Mouse (Mus musculus) gastrocnemius, adult 18-20 months (tissue): ENCODE measurements around the gene Papln. TPM values are rescaled to one million over a fixed set of nuclear protein-coding genes. Genes with fewer than 3 reads are reported as not detected.

Experiments
- DNase-seq: peaks from one replicate; pipeline ENCODE4 v3.0.0; 2021; ENCODE audit warnings: low spot score
- total RNA-seq, 2 experiments: library from RNA; stranded (reverse); gene quantifications; 2 replicates each; pipeline ENCODE4 v1.2.3; 2021

The Papln gene
- total RNA-seq, 2 experiments from 2014 or later: 0.57 to 0.83 TPM

GRCm38 (mm10) chr12:83816616-83817015 lies 53.2 kb downstream of the Papln start:
- no peak for DNase-seq

DNA sequence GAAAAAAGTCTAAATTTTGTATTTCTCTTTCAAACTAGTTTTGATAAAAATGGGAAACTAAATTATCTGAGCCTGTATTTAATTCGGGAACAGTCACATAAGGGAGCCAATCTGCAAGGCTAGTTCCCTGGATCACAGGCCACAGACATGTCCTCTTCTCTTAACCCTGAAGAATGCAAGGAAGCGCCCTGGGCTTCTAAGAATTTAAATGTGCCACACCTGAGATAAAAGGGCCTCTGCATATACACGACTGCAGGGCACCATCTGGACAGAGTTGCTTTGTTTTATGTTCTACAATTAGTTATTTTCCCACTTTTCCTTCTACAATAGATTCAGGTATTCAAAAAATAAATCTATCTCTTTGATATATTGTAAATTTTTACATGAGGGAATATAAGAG lies 67.0 kb downstream of the Papln start:
- no peak for DNase-seq

- no peak for DNase-seq
Measured at GRCm38 (mm10) chr12:83833979-83834378, 70.5 kb downstream of the Papln start.

DNA sequence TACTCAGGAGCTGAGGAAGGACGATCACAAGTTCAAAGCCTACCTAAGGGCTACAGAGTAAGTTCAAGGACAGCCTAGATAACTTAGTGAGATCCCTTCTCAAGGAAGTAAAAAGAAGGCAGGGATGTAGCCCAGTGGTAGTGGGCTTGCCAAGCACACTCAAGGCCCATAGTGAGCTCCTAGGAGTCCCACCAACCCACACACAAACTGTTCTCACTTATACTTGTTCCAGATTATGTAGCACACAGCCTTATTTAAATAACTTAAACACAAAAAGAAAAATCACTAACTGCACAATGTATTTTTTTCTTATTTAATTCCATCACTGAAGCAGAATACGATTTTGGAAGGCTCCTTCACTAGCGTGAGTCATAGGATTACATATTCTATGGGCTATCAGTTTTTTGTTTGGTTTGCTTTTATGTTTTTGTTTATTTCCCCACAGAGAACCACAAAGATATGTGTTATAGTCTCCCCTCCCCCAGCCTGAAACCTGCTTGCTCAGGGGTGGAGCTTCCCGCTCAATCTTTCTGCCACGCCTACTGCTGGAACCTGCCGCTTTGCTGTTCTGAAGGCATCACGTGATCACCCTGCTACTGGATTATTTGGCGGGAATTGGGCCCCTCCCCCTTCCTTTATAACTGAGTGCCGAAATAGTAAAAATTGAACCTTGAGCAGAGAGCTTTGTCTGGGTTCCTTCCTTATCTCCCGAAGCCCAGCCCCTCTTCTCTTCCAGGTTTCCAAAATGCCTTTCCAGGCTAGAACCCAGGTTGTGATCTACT lies 78.2 kb downstream of the Papln start:
- DNase-seq: no peak

Other genes starting within 250 kb of the Papln start
- 10 to 100 TPM; 19.6 to 21.2 TPM for gene Dcaf4, start 243.2 kb upstream of the Papln start, total RNA-seq
- 10 to 100 TPM; 20.0 to 23.8 TPM for gene Zfyve1, start 166.4 kb upstream of the Papln start, total RNA-seq
- gene Rbm25, start 132.4 kb upstream of the Papln start, total RNA-seq: 10 to 100 TPM; 35.9 to 40.6 TPM
- 10 to 100 TPM; 25.1 to 31.5 TPM for gene Psen1, start 75.5 kb upstream of the Papln start, total RNA-seq
- 10 to 100 TPM; 16.3 to 19.4 TPM for gene Numb, start 158.3 kb downstream of the Papln start, total RNA-seq
- 1 to 10 TPM; 3.1 to 3.7 TPM for gene Riox1, start 187.0 kb downstream of the Papln start, total RNA-seq
- gene Heatr4, start 221.2 kb downstream of the Papln start, total RNA-seq: not detected
- 10 to 100 TPM; 17.0 to 23.3 TPM for gene Acot2, start 224.2 kb downstream of the Papln start, total RNA-seq
- 1 to 10 TPM; 3.1 to 3.3 TPM for gene Acot1, start 245.9 kb downstream of the Papln start, total RNA-seq